Mouse (Mus musculus) frontal cortex, postnatal 14 days (tissue): ENCODE results near the gene Jph2.
"Not testable (repeated sequence)": the region's sequence is repeated elsewhere in the genome, so short reads cannot be mapped to it uniquely, and the experiment has no call there.

Experiments
- DNase-seq, 2 experiments: peaks; one replicate each; pipeline ENCODE4 v3.0.0; 2022; ENCODE audit warnings: low spot score in 2 of 2

Jph2 gene

GRCm38 (mm10) chr2:163411344-163411743, 13.6 kb upstream of the Jph2 start:
- DNase-seq: not testable (repeated sequence)

GRCm38 (mm10) chr2:163410211-163410610, 12.4 kb upstream of the Jph2 start:
- DNase-seq: no peak

GRCm38 (mm10) chr2:163404037-163404815, 6.4 kb upstream of the Jph2 start:
- DNase-seq: no peak

GRCm38 (mm10) chr2:163401221-163401620, 3.4 kb upstream of the Jph2 start:
- DNase-seq: peak; percentile 47 to 80

- no peak for DNase-seq
Measured at GRCm38 (mm10) chr2:163399222-163399621, 1.4 kb upstream of the Jph2 start.

GRCm38 (mm10) chr2:163398770-163399169, 977 bp upstream of the Jph2 start:
- DNase-seq: no peak

- DNase-seq: no peak
Measured at GRCm38 (mm10) chr2:163397071-163397470, 722 bp downstream of the Jph2 start.

GRCm38 (mm10) chr2:163394977-163395376, 2.8 kb downstream of the Jph2 start:
- DNase-seq: no peak

GRCm38 (mm10) chr2:163393976-163394375, 3.8 kb downstream of the Jph2 start:
- no peak for DNase-seq

GRCm38 (mm10) chr2:163393241-163393640, 4.6 kb downstream of the Jph2 start:
- no peak for DNase-seq

GRCm38 (mm10) chr2:163392436-163392835, 5.4 kb downstream of the Jph2 start:
- no peak for DNase-seq

GRCm38 (mm10) chr2:163386423-163387190, 11.2 kb downstream of the Jph2 start:
- no peak for DNase-seq

GRCm38 (mm10) chr2:163385126-163385525, 12.7 kb downstream of the Jph2 start:
- no peak for DNase-seq

- DNase-seq: no peak
Measured at GRCm38 (mm10) chr2:163381246-163381645, 16.5 kb downstream of the Jph2 start.

- DNase-seq: no peak
Measured at GRCm38 (mm10) chr2:163379366-163379765, 18.4 kb downstream of the Jph2 start.

- no peak for DNase-seq
Measured at GRCm38 (mm10) chr2:163376082-163376481, 21.7 kb downstream of the Jph2 start.

- no peak for DNase-seq
Measured at GRCm38 (mm10) chr2:163375468-163375867, 22.3 kb downstream of the Jph2 start.

- no peak for DNase-seq
Measured at GRCm38 (mm10) chr2:163372627-163373026, 25.2 kb downstream of the Jph2 start.

- no peak for DNase-seq
Measured at GRCm38 (mm10) chr2:163370175-163370574, 27.6 kb downstream of the Jph2 start.

- no peak for DNase-seq
Measured at GRCm38 (mm10) chr2:163364785-163365541, 32.8 kb downstream of the Jph2 start.

GRCm38 (mm10) chr2:163362940-163363921, 34.6 kb downstream of the Jph2 start:
- DNase-seq: no peak
